Mouse (Mus musculus) spleen, postnatal 10 days (tissue): ENCODE measurements around the gene Pomgnt2.
"Not testable (repeated sequence)": the region's sequence is repeated elsewhere in the genome, so short reads cannot be mapped to it uniquely, and the experiment has no call there.

ENCODE experiments used
- DNase-seq, 2 experiments: peaks; one replicate each; pipeline ENCODE4 v3.0.0; 2021 to 2022; ENCODE audit warnings: low spot score in 2 of 2

Gene Pomgnt2

DNA sequence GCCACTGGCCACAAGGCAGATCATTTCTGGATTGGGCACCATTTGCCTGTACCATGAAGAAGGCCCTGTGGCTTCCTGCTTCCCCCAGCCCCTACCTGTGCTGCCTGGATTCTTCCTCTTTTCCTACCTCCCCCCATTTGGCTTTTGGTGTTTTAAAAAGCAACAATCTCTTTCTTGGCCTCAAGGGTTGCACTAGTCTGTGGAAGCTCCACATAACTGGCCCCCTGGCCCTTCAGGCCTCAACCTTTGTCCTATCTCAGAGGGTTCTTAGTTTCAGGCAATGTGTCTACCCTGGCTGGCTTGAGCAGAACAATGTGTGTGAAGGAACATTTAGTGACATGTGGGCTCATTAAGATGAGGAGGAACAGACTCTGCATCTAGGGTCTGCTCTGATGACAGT is at the start of gene Pomgnt2:
TSS of gene Pomgnt2 (minus strand) at position 101 of the 400 bp plus-strand sequence.
- no peak for DNase-seq

DNA sequence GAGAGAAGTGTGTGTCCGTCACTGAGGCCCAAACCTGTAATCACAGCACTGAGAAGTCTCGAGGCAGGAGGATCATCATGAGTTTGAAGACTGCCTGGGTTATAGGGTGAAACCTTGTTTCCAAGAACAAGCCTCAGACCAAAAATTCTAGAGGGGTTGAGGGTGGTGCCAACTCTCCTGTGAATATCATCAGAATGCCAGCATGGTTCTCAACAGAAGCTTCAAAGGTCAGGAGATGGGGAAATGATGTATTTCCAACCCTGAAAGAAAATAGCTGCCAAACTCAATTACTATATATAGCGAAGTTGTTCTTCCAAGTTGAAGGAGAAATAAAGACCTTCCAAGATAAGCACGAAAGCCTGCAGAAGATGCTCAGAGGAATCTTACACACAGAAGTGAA is 42.9 kb upstream of the Pomgnt2 start:
- DNase-seq, result no peak

DNA sequence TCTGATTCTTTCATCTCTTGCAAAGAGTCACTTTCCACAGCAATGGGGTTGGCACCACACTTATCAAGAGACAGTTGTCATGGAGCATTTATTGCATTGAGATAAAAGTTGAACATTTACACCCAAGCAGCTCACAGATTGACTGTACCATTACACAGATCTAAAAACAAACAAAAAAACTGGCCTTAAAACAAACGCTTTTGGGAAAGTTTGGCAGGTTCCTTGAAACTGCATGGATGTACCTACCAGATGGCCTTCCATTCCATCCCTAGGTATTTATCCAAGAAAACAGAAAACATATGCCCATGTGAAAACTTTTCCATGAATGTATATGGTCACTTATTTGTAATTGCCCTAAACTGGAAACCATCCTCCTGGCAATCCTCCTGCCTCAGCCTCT is 41.7 kb upstream of the Pomgnt2 start:
- no peak for DNase-seq

DNA sequence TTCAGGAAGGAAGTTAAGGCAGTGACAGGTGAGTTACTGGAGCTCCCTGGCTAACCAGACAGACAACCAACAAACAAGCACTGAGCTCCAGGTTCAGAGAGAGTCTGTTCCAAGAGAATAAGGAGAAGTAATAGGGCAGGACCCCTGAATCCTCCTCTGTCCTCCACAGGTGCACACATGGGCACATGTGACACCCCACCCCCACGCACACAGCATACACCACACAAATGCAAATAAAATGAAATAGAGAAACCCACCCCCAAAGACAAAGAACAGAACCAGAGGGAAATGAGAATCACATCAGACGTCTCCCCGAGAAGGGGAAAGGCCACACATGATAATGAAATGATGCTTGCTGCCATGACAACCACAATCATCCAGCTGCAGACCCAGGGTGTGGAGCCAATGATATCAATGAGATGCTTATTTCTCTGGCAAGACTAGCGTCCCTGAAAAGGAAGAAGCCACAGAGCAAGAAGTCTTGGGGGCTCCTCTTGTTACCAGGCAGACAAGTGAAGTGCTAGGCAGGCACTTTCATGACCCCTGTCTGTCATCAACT is 39.7 kb upstream of the Pomgnt2 start:
- DNase-seq, result no peak

DNA sequence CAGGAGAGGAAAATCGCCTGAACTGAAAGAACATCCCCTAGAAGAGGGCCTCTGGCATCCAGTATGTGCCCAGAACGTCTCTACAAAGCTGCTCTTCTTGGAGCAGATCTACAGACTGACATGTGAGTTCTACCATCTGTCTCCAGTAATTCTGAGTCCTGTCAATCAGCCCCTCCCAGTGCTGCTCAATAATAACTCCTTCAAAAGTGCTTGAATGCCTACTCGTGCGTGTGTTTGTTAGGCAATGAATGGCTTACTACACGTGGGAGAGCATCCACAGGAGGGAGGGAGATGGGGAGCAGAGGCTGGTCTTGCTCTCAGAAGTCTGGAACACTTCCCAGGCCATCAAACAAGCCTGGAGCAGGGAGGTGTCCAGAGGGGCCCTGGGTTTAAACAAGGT is 38.9 kb upstream of the Pomgnt2 start:
- no peak for DNase-seq

DNA sequence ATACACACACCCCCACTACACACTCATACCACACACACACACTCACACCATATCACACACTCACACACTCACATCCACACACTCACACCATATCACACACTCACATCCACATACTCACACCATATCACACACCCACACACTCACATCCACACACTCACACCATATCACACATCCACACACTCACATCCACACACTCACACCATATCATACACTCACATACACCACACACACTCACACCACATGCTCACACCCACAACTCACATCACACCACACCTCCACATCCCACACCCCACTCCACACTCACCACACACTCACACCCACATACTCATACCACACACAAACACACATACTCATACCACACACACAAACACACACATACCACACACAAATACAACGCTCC is 38.0 kb upstream of the Pomgnt2 start:
- DNase-seq, result no peak

DNA sequence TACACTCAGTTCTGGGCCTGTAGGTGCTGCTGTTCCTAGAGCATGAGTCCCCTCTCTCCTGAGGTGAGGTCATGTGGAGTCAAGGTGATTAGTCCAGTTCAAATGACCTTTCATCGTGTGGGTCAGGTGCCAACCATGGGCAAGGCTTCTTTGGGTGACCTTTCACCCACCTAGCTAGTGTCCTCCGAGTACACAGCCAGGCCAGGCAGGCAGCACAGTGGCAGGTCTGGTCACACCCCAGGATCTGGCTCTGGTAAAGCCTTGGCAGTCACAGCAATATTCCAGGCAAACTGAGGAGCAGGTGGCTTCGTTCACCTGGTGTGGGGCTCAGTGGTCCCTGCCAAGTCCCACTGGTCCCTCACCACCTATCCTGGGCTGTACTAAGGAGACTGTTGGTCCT is 35.2 kb upstream of the Pomgnt2 start:
- no peak for DNase-seq

DNA sequence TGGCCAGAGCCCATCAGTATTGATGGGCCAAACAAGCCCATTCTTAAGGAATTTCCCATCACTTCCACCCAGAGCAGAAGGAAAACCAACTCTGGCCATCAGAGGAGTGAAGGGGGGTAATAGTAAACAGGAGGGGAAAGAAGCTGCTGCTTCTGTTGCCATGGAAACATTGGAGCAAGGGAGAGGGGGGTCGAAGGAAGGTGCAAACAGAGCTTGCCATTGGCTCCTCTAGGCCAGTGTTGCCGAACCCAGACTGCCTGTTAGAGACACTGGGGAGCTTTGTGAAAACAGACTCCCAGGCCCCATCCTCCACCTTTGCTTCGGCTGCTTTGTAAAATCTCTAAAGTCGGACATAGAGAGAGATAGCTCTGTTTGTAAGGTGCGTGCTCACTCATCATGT is 33.8 kb upstream of the Pomgnt2 start:
- no peak for DNase-seq

DNA sequence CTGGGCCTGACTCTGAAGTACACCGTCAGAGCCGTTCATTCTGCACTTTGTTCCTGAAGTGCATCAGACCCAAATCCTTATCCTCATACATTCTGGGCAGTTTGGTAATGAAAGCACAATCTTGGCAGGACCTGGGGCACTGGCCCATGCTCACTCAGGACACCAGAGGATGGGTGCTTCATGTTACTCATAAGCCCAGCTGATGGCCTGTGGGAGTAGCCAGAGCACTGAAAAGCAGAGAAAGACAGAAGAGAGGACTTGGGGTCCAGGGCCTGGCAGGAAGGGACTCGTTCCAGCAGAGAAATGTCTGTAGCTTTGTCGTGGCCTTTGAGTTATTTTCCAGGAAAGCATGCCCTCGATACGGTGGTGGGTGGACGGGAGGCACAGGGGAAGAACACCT is 32.9 kb upstream of the Pomgnt2 start:
- no peak for DNase-seq

DNA sequence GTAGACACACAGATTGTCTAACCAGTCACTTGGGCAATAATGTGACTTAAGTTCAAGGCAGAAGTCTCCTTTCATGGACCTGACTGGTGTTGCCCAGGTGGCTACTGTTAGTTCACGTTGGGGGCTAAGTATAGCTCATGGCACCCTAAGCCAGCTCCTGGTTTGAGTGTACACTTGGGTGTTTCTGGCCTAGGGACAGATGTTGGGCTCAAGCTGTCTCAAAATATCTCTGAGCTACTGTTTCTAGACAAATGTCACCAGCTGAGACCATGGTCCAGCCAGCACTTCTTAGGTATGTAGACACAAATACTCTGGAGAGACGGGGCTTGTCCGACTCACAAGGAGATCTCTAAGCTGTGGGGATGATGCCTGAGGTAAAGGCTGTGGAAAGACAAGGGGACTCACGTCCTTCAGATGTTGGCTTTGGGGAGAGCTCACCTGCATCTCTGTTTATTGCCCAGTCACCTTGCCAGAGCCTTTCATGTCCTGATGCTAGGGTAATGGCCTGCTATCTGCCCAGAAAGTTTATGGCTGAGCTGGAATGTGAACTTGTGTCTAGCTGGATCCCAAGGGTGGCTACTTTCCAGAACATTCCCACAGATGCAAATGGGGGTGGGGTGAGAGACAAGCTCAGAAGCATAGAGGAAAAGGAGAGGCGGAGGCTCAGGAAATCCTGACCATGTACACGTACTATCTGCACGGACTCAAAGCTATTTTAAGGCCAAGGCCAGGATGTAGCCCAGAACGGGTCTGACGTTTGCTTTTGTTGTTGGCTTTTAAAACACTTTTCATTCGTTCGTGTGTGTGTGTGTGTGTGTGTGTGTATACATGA is 31.2 kb upstream of the Pomgnt2 start:
- no peak for DNase-seq

DNA sequence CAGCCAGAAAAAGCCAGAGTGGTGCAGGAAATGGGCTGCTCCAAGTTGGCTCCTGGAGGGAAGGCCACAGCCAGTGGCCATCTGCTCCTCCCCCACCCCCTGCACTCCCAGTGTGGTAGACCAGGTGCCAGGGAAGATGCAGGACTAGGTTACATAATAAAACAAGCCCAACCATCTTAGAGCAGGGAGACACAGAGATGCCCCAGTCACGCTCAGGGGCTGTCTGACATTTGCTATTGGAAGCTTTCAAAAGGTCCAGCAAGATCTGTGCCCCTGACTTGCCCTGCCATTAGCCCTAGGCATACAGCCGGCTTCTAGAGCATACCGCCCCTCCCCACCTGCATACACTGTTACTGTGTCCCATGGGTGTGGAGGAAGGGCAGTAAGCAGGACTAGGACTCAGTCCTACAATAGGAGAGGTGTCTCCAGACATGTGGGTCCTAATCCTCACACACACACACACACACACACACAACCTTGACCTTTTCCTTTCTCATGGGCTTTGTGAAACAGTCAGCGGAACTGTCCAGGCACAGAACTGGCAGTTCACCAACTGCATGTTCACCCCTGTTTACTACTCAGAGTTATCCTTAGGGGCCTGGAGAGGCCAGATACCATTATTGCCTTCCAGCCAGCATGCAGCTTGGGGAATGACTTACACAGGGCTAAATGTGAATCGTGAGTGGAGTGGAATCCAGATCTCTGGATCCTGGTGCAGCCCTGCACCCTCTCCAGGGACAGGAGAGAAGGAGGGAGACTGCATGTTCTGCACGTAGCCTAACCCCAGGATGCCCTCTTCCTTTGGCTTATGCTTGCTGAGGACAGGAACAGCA is 30.4 kb upstream of the Pomgnt2 start:
- DNase-seq, result no peak

DNA sequence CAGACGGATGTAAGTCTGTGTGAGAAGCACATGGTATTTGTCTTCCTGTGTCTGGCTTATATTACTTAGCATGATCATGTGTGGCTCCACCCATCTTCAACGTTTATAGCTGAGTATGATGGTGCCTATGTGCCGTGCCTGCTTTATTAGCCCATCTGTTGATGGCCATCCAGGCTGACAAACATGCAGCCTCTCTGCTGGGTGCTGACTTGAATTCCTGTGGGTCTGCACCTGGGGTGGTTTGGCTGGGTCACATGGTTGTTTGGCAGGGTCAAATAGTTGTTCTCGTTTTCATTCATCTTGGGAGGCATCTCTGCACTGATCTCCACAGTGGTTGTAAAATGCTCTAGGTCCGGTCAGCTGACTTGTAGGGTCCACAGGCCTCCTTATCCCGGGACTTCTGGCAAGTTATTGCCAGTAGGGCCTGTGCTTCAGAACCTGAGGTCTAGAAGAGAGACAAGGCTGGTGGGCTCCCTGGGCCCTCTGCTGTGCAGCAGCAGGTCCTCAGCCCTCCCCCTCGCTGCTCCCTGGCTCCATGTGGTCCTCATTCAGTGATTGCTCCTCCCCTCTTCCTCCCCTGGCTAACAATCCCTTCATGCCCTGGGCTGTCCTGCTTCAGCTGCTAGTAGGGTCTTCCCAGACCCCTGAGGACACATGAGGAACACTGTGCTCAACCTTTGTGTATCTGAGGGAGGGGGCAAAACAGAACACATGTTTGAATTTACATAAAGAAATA is 29.1 kb upstream of the Pomgnt2 start:
- no peak for DNase-seq

DNA sequence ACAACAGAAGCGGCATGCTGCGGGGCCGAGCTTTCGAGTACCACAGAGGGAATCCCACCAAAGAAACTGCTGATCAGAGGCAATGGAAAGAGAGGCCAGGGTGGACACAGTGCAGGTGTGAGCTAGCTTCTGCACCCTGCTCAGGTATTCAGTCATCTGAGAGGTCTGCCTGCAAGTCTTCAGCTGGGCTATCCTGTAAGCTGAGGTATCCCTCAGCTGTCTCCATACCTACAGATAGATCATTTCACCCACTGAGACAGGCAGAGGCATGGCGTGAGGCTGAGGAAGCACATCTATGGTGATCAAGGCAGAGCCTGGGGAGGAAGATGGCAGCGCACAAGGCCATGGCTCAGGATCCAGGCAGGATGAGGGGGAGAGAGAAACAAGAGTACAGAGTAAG is 27.5 kb upstream of the Pomgnt2 start:
- DNase-seq, result no peak

DNA sequence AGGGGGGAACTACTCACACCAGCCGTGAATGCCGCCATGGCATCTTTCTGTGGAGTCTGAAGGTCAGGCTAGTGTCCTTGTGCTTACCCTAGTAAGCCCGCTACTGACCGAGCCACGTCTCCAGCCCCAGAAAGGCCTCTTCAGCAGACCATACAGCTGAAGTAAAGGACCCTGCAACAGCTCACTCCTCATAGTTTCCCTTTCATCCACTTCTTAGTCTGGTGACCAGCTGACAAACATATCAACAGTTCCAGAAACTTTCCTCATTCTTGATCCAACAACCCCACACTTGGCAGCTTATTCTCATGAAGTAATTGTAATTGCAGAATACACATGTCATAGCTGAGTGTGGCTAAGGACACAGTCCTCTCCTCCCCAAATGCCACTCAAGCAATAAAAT is 27.0 kb upstream of the Pomgnt2 start:
- DNase-seq, result no peak

DNA sequence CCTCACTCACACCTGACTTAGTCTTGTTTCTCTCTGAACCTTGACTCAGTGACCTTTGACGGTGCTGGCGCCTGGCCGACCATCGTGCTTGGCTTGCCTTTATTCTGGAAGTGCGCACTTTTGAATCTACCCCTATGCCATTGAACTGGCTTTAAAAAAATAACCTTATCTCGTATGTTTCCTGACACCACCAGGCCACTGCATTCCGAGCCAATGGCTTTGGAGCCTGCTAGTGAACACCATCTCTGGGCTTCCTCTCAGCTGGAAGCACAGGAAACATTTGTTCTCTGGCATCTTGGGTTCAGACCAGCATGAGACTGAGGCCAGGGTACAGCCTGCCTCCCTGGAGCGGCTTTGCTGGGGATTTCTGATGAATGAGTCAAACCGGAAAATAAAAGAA is 25.9 kb upstream of the Pomgnt2 start:
- DNase-seq, result no peak

DNA sequence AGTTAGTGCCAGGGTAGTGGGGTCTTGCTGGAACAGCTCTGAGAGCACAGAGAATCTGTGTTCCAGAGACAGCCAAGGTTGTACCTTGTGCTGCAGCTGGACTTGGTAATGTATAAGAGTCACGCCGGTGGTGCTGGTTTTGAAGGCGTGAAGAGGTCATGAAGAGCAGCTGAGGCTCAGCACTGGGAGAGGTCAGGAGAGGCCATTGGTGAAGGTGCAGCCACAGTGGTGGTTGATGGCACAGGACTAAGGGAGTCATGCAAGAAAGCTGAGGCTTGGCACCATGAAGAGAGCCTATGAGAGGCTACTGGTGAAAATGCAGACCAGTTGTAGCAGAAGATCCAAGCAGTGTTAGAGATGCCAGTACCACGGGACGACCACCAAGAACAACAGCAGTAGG is 24.7 kb upstream of the Pomgnt2 start:
- DNase-seq, result no peak

DNA sequence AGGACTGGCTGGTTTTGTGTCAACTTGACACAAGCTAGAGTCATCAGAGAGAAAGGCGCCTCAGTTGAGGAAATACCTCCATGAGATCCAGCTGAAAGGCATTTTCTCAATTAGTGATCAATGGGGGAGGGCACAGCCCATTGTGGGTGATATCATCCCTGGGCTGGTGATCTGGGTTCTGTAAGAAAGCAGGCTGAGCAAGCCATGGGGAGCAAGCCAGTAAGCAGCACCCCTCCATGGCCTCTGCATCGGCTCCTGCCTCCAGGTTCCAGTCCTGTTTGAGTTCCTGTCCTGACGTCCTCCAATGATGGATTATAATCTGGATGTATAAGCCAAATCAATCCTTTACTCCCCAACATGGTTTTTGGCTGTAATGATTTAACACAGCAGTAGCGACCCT is 24.3 kb upstream of the Pomgnt2 start:
- DNase-seq, result not testable (repeated sequence)

DNA sequence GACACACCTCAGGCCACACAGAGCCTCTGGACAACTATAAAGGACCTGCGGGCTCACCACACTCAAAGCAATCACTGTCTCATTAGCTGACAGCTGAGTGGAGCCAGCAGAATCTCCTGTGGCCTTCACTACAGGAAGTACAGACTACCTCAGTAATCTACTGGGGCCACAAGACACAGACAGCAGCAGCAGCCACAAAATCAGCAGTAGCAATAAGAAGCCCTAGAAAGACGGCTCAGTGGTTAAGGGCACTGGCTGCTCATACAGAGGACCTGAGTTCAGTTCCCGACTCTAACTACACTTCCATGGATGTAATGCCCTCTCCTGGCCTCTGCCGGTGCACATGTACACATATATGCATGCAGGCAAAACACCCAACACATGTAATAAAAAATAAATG is 23.4 kb upstream of the Pomgnt2 start:
- no peak for DNase-seq

DNA sequence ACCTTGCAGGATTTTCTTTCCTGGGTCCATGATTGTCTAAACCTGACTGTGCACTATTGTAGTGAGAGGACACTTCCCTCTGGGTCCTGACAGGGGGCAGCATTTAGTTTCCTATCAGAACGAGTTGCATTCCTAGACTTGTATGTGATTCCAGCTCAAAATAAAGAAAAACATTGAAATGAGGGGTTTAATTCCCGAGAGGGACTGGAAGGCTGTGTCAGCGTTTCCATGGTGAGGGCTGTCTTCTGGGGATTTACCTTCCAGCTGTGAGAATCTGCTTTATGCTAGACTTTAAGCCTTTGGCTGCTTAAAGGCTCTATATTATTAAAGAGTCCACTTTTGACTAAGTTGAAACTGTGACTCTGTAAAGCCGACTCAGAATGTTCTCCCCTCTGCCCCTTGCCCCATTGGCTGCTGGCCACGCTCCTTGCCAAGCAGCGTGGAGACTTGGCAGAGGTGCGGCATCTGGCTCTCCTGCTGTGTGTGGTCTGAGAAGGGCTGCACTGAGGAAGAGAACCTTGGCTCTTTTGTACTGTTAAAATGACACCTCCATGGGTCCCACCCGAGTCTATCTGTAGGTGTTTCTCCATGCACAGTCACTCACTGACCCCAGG is 22.0 kb upstream of the Pomgnt2 start:
- DNase-seq, result peak in 1 of 2 experiments; percentile 25

DNA sequence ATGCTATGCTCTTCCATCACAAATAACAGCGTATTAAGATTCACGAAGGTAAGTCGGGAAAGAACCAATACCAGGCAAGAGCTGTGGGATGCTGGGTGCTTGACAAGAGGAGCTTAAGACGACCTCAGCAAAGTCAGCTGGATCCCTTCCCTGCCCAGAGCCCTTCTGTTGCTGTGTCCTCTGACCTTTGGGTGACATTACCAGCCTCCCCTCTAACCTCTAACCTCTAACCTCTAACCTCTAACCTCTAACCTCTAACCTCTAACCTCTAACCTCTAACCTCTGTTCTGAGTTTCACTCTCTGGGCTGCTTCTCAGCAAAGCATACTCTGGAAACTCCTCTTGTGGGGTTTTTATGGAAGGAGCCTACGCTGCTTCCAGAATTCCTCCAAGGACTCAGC is 21.2 kb upstream of the Pomgnt2 start:
- no peak for DNase-seq

DNA sequence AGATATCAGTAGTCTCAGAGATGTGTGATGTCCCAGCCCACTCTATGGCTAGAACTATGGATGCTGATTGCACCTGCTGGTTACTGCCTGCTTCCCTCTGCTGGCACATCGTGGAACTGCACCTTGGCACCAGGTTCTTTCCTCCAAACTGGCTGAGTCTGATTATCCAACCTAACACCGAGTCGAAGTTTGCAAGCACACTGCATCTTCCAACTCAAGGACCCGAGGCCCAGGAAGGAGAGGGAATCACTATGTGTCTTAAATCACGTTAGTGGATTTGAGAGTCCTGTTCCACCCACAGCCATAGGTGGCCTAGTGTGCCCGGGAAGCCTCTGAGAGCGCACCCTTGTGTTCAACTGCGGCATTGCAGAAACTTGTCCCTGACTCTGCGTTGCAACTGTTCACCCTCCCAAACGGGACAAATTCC is 17.3 kb upstream of the Pomgnt2 start:
- DNase-seq, result peak; percentile 70 to 86

DNA sequence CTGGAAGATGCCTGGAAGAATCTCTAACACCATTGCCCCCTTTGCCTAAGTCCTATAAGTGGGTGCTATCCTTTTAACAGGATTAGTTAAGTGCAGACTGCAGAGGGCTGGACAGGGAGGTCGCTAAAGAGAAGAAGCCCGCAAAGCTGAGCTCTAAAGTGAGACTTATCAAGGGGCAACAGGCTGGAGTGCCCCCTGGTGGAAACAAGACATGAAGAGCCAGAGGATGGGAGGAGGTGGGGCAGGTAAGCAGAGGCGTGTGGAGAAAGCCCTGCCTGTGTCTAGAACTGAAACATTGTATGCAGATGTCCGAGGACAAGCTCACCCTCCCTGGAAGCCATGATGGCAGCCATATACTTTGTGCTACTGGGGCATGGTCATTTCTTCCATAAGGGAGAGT is 16.7 kb upstream of the Pomgnt2 start:
- peak in 1 of 2 experiments; percentile 30 for DNase-seq
